Mouse (Mus musculus) liver, embryonic 15.5 days (tissue): Measurements from ENCODE around the gene Ryr1. TPM values are rescaled to one million over a fixed set of nuclear protein-coding genes. Genes with fewer than 3 reads are reported as not detected.

Experiments used
- ATAC-seq: fragments of 200-750 bp; cut with Nextera tagmentation; 2 replicates; pipeline ENCODE4 v1.8.0; 2017; ENCODE audit warnings: moderate number of reproducible peaks, mild to moderate bottlenecking, moderate library complexity; ENCODE audit not compliant: insufficient read depth
- H3K27ac ChIP-seq: fragments of 300-500 bp; sonication (generic); replicated peaks from 2 replicates; pipeline ENCODE4 v1.5.1; 2015; ENCODE audit warnings: mild to moderate bottlenecking, inconsistent platforms
- H3K27me3 ChIP-seq: fragments of 300-500 bp; sonication (generic); 2 replicates; pipeline ENCODE4 v1.6.1; 2015; ENCODE audit warnings: mild to moderate bottlenecking, inconsistent platforms
- H3K36me3 ChIP-seq: fragments of 300-500 bp; sonication (generic); replicated peaks from 2 replicates; pipeline ENCODE4 v1.6.1; 2015; ENCODE audit warnings: moderate library complexity, mild to moderate bottlenecking, inconsistent platforms
- H3K4me1 ChIP-seq: fragments of 300-500 bp; sonication (generic); replicated peaks from 2 replicates; pipeline ENCODE4 v1.6.1; 2015; ENCODE audit warnings: inconsistent platforms
- H3K4me2 ChIP-seq: fragments of 300-500 bp; sonication (generic); 2 replicates; pipeline ENCODE4 v1.6.1; 2015; ENCODE audit warnings: moderate library complexity, mild to moderate bottlenecking, inconsistent platforms
- H3K4me3 ChIP-seq: fragments of 300-500 bp; sonication (generic); replicated peaks from 2 replicates; pipeline ENCODE4 v1.5.1; 2015; ENCODE audit warnings: mild to moderate bottlenecking, inconsistent platforms
- H3K9ac ChIP-seq: fragments of 300-500 bp; sonication (generic); 2 replicates; pipeline ENCODE4 v1.6.1; 2015; ENCODE audit warnings: moderate library complexity, mild to moderate bottlenecking, inconsistent platforms
- H3K9me3 ChIP-seq: fragments of 300-500 bp; sonication (generic); replicated peaks from 2 replicates; pipeline ENCODE4 v1.6.1; 2016; ENCODE audit warnings: inconsistent platforms
- WGBS: fragments of 180-500 bp; shearing (Covaris S2); methylation state at CpG from one replicate; pipeline ENCODE4 v1.1.7; 2015; ENCODE audit warnings: mixed read lengths; ENCODE audit not compliant: insufficient replicate concordance; 5-methylcytosine and 5-hydroxymethylcytosine counted together
- polyA plus RNA-seq: library from polyadenylated mRNA; unstranded; fragments of >200 nt; fragmentation: Nextera tagmentation; extraction: Ambion mirVana; gene quantifications from 2 replicates; pipeline ENCODE4 v1.2.1, GENCODE M21; 2015

Gene Ryr1
- polyA plus RNA-seq, 1 experiment from 2014 or later, result 0.37 TPM

GRCm38 (mm10) chr7:29118142-29118851 is 6.7 kb downstream of the Ryr1 start:
- 30% methylated on average over 18 of the region's 18 CpGs for WGBS
- H3K4me1 ChIP-seq, result no peaks in the 10 kb centered on the region
- H3K36me3 ChIP-seq, result no peaks in the 10 kb centered on the region
- H3K27ac ChIP-seq, result no peak overlapping the region
- no peak for ATAC-seq
- H3K9ac ChIP-seq, result no peak overlapping the region
- H3K9me3 ChIP-seq, result no peaks in the 10 kb centered on the region
- no peaks in the 10 kb centered on the region for H3K27me3 ChIP-seq
- H3K4me3 ChIP-seq, result no peak overlapping the region
- no peak overlapping the region for H3K4me2 ChIP-seq

- Histone ChIP-seq H3K4me1 (no peaks in the 10 kb centered on the region), H3K27ac (no peak overlapping the region), H3K27me3 (no peaks in the 10 kb centered on the region), H3K9me3 (no peaks in the 10 kb centered on the region), H3K36me3 (no peaks in the 10 kb centered on the region), H3K4me3 (no peak overlapping the region), H3K4me2 (peak overlapping the region; percentile 18; the same call in 1 of the 2 replicates), H3K9ac (no peak overlapping the region)
- WGBS, result 36% methylated on average over 38 of the region's 38 CpGs
- no peak for ATAC-seq
Measured at GRCm38 (mm10) chr7:29108992-29109955, 15.7 kb downstream of the Ryr1 start.

DNA sequence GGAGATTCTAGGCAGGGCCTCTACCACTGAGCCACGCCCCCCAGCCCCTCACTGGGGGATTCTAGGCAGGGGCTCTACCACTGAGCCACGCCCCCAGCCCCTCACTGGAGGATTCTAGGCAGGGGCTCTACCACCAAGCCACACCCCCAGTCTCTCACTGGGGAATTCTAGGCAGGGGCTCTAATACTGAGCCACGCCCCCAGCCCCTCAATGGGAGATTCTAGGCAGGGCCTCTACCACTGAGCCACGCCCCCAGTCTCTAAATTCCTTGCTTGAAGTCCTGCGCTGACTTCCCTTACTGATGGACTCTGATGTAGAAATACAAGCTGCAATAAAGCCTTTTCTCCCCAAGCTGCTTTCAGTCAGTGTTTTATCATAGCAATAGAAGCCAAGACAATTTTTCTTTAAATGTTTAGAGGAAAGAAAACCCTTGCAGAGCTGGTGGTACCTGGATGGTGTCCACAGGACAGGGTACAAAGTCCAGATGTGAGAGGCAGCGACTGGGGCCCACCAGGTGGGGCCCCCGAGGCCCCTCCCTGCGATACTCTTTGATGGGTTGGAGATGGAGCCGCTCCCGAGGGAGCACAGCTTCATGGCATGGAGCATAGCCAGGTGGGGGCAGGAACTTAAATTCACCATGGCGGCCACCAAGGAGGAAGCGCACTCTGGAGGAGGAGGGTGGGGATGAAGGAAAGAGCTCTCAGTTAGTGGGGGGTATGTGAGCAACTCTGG is 23.5 kb downstream of the Ryr1 start:
- Histone ChIP-seq H3K36me3 (no peaks in the 10 kb centered on the region), H3K9me3 (no peaks in the 10 kb centered on the region), H3K4me2 (no peak overlapping the region), H3K4me3 (no peak overlapping the region), H3K4me1 (no peaks in the 10 kb centered on the region), H3K9ac (no peak overlapping the region), H3K27me3 (no peaks in the 10 kb centered on the region), H3K27ac (no peak overlapping the region)
- ATAC-seq, result no peak
- 70% methylated on average over 12 of the region's 12 CpGs for WGBS

- Histone ChIP-seq H3K4me3 (no peak overlapping the region), H3K27ac (no peak overlapping the region), H3K9ac (no peak overlapping the region), H3K4me1 (no peaks in the 10 kb centered on the region), H3K4me2 (no peak overlapping the region), H3K9me3 (no peaks in the 10 kb centered on the region), H3K27me3 (no peaks in the 10 kb centered on the region), H3K36me3 (no peaks in the 10 kb centered on the region)
- ATAC-seq, result no peak
- WGBS, result 75% methylated on average over 16 of the region's 16 CpGs
Measured at GRCm38 (mm10) chr7:29097131-29097530, 27.8 kb downstream of the Ryr1 start.

DNA sequence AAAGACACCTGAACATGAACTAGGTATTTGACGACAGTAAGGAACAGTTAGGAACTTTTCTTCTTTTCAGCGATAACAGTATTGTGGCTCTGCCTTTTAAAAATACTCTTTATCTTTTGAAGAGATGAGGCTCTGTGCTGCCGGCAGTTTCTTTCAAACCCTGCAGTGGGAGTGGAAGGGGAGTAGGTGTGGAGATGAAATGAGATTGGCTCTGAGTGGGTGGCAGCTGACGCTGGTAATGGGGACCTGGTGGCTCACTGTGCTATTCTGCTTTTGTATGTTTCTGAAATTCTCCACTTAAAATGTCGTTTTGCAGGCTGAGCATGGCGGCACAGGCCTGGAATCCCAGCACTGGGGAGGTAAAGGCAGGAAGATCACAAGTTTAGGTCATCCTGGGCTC is 36.2 kb downstream of the Ryr1 start:
- no peaks in the 10 kb centered on the region for H3K9me3 ChIP-seq
- H3K4me1 ChIP-seq, result no peaks in the 10 kb centered on the region
- no peaks in the 10 kb centered on the region for H3K36me3 ChIP-seq
- no peak overlapping the region for H3K4me2 ChIP-seq
- ATAC-seq, result no peak
- no peak overlapping the region for H3K27ac ChIP-seq
- WGBS, result 45% methylated on average over 6 of the region's 6 CpGs
- H3K9ac ChIP-seq, result no peak overlapping the region
- H3K4me3 ChIP-seq, result no peak overlapping the region
- H3K27me3 ChIP-seq, result no peaks in the 10 kb centered on the region

- H3K9me3 ChIP-seq, result no peaks in the 10 kb centered on the region
- no peak overlapping the region for H3K9ac ChIP-seq
- H3K4me2 ChIP-seq, result no peak overlapping the region
- H3K4me3 ChIP-seq, result no peak overlapping the region
- no peaks in the 10 kb centered on the region for H3K36me3 ChIP-seq
- 80% methylated on average over 10 of the region's 10 CpGs for WGBS
- H3K27ac ChIP-seq, result no peak overlapping the region
- no peak for ATAC-seq
- no peaks in the 10 kb centered on the region for H3K27me3 ChIP-seq
- H3K4me1 ChIP-seq, result no peaks in the 10 kb centered on the region
Measured at GRCm38 (mm10) chr7:29086902-29087301, 38.1 kb downstream of the Ryr1 start.

DNA sequence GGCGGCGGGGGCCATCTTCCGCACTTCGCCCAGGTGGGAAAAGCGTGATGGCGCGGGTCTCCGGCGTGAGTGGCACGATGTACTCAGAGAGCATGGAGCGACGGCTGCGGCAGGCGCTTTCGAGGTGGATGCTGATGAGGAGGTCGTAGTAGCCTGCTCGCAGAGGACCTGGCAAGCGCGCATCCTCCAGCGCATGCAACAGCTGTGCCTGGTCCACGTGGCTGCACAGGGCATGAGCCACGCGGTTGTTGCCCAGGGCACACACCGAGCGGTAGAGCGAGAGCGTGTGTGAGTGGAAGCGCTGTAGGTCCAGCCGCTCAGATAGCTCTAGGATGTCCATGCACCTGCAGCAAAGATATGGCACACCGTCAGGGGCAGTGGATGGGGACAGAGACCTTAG is 39.0 kb downstream of the Ryr1 start:
- Histone ChIP-seq H3K27me3 (no peaks in the 10 kb centered on the region), H3K4me3 (no peak overlapping the region), H3K9me3 (no peaks in the 10 kb centered on the region), H3K4me2 (no peak overlapping the region), H3K4me1 (no peaks in the 10 kb centered on the region), H3K27ac (no peak overlapping the region), H3K9ac (no peak overlapping the region), H3K36me3 (no peaks in the 10 kb centered on the region)
- WGBS, result 79% methylated on average over 30 of the region's 30 CpGs
- no peak for ATAC-seq

DNA sequence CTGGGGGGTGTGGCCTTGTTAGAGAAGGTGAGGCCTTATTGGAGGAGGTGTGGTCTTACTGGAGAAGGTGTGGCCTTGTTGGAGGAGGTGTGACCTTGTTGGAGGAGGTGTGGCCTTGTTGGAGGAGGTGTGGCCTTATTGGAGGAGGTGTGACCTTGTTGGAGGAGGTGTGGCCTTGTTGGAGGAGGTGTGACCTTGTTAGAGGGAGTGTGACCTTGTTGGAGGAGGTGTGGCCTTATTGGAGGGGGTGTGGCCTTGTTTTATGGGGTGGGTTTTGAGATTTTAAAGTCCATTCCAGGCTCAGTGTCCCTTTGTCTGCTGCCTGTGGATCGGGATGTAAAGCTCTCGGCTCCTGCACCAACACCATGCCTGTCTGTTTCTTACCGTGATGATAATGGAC is 40.6 kb downstream of the Ryr1 start:
- Histone ChIP-seq H3K4me2 (no peak overlapping the region), H3K9ac (no peak overlapping the region), H3K27ac (no peak overlapping the region), H3K27me3 (no peaks in the 10 kb centered on the region), H3K9me3 (no peaks in the 10 kb centered on the region), H3K4me3 (no peak overlapping the region), H3K4me1 (no peaks in the 10 kb centered on the region), H3K36me3 (no peaks in the 10 kb centered on the region)
- ATAC-seq, result no peak
- 82% methylated on average over 3 of the region's 3 CpGs for WGBS

GRCm38 (mm10) chr7:29079419-29079950 is 45.5 kb downstream of the Ryr1 start:
- Histone ChIP-seq H3K4me3 (no peak overlapping the region), H3K27ac (no peak overlapping the region), H3K4me2 (no peak overlapping the region), H3K9ac (no peak overlapping the region), H3K4me1 (no peaks in the 10 kb centered on the region), H3K36me3 (no peaks in the 10 kb centered on the region), H3K27me3 (no peaks in the 10 kb centered on the region), H3K9me3 (no peaks in the 10 kb centered on the region)
- no peak for ATAC-seq
- WGBS, result 60% methylated on average over 12 of the region's 12 CpGs

DNA sequence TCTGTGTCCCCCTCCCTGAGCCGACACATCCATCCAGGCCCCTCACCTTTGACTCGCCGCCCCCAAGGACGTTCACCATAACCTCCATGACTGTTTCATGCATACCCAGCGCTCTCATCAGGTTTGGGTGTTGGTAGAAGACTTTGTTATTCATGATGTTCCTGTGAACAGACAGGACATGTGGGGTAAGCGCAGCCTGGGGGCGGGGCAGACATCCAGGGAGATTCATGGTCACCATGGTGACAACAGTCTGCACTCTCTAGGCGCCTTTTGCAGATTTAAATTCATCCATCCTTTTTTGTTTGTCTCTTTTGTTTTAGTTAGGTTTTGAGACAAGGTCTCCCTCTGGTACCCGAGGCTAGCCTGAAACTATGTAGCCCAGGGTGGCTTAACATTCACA is 48.0 kb downstream of the Ryr1 start:
- H3K4me2 ChIP-seq, result no peak overlapping the region
- ATAC-seq, result no peak
- H3K27me3 ChIP-seq, result peaks cover 13% of the 10 kb centered on the region
- H3K4me3 ChIP-seq, result no peak overlapping the region
- WGBS, result 64% methylated on average over 9 of the region's 9 CpGs
- H3K9me3 ChIP-seq, result no peaks in the 10 kb centered on the region
- no peaks in the 10 kb centered on the region for H3K4me1 ChIP-seq
- H3K36me3 ChIP-seq, result no peaks in the 10 kb centered on the region
- H3K27ac ChIP-seq, result no peak overlapping the region
- no peak overlapping the region for H3K9ac ChIP-seq

- H3K4me1 ChIP-seq, result 0 out of 2 replicates have a peak, but pooled peaks cover 5% of the 10 kb centered on the region
- 20% methylated on average over 6 of the region's 6 CpGs for WGBS
- H3K4me2 ChIP-seq, result no peak overlapping the region
- H3K27me3 ChIP-seq, result peaks cover 31% of the 10 kb centered on the region
- no peaks in the 10 kb centered on the region for H3K36me3 ChIP-seq
- H3K9ac ChIP-seq, result no peak overlapping the region
- no peak overlapping the region for H3K4me3 ChIP-seq
- H3K9me3 ChIP-seq, result no peaks in the 10 kb centered on the region
- no peak for ATAC-seq
- H3K27ac ChIP-seq, result no peak overlapping the region
Measured at GRCm38 (mm10) chr7:29075208-29075607, 49.8 kb downstream of the Ryr1 start.
